Mouse (Mus musculus) heart, postnatal 14 days (tissue): ENCODE results near the gene Gm10413. TPM values are rescaled to one million over a fixed set of nuclear protein-coding genes. Genes with fewer than 3 reads are reported as not detected.
"Not testable (repeated sequence)": the region's sequence is repeated elsewhere in the genome, so short reads cannot be mapped to it uniquely, and the experiment has no call there.

Experiments
- DNase-seq, 2 experiments: peaks; one replicate each; pipeline ENCODE4 v3.0.0; 2021 to 2022
- intact Hi-C: fragments of 180-260 bp; cut with DNase I; formaldehyde crosslinking; loops from one replicate; pipeline ENCODE4 v1.15.1; 2025
- long read RNA-seq, 2 experiments: library from polyadenylated mRNA; stranded (forward); transcript quantifications; one replicate each; pipeline ENCODE4 v2.0.0; 2021
- total RNA-seq, 2 experiments: library from RNA; stranded (reverse); gene quantifications; 2 replicates each; pipeline ENCODE4 v1.2.3; 2021

Gm10413 gene
- total RNA-seq, result not detected
- long read RNA-seq, experiment 1, result 0 reads
- long read RNA-seq, experiment 2, result 0 reads

GRCm38 (mm10) chr14:3394793-3395192 is at the start of gene Gm10413:
Gene Gm10413 (plus strand): TSS chr14:3395093.
- intact Hi-C loops, result not testable (repeated sequence)

GRCm38 (mm10) chr14:3412314-3412713 is 17.4 kb downstream of the Gm10413 start, which contains the start of gene Gm10409:
Gene Gm10409 (plus strand): TSS chr14:3412614.
- intact Hi-C loops, DNase-seq: not testable (repeated sequence)

More at GRCm38 (mm10) chr14:3394793-3395192, at the start of gene Gm10413:
- DNase-seq, result not testable (repeated sequence)

GRCm38 (mm10) chr14:3427803-3428202 is 32.9 kb downstream of the Gm10413 start, which contains the start of gene Gm3005:
Gene Gm3005 (plus strand): TSS chr14:3428103.
- DNase-seq, intact Hi-C loops: not testable (repeated sequence)

GRCm38 (mm10) chr14:3449079-3449478 is 54.2 kb downstream of the Gm10413 start, which contains the start of gene Gm10408:
Gene Gm10408 (plus strand): TSS chr14:3449379.
- DNase-seq, intact Hi-C loops: not testable (repeated sequence)

Other genes with a start within 250 kb of the Gm10413 start
- gene Gm5795, start 206.8 kb upstream of the Gm10413 start, total RNA-seq, result not detected
- 1 to 10 TPM; 3.0 to 4.2 TPM for gene D830030K20Rik, start 186.6 kb upstream of the Gm10413 start, total RNA-seq
- gene Gm2956, start 62.5 kb upstream of the Gm10413 start, total RNA-seq, result not detected
- gene Gm10409, start 17.5 kb downstream of the Gm10413 start, total RNA-seq, result under 1 TPM; 0.49 to 0.50 TPM
- gene Gm3005, start 33.0 kb downstream of the Gm10413 start, total RNA-seq, result under 1 TPM in 1 of 2 experiments, not detected in 1; 0.74 TPM
- gene Gm10408, start 54.3 kb downstream of the Gm10413 start, total RNA-seq, result not detected
- gene Gm3012, start 239.4 kb downstream of the Gm10413 start, total RNA-seq, result not detected